ENCODE assay signal across 21 mouse cellular contexts in genomic region chr19:27346501-27346900, GRCm38 (mm10). TPM values are rescaled to one million over a fixed set of nuclear protein-coding genes. Genes with fewer than 3 reads are reported as not detected.
A peak's percentile ranks its signal among the peaks of the same experiment; 100 is the strongest.
DNase-seq lines count a peak whose midpoint lies in the region; ATAC-seq and TF ChIP-seq lines count a peak whose summit lies in the region.
"Had no signal": no experiment of that assay in that cellular context is flagged by ENCODE, and none has a peak within 500 bp of the region (broad histone marks: within the 10 kb centered on the region; RNA-seq: fewer than 3 reads in every experiment).

No protein-coding gene starts in this region.

- no peak overlapping the region for H3K4me2 ChIP-seq in kidney, embryonic 14.5 days (replicated peaks; ENCODE audit: low read depth, low read length)
- no peak overlapping the region for H3K4me2 ChIP-seq in lung, embryonic 14.5 days
- H3K4me2 ChIP-seq: forebrain, embryonic 13.5 days; heart, embryonic 13.5 days had no signal

- H3K9ac ChIP-seq in kidney, embryonic 14.5 days (ENCODE audit: low read depth, low read length): no peak overlapping the region
- H3K9ac ChIP-seq in lung, embryonic 14.5 days: no peak overlapping the region
- H3K9ac ChIP-seq: forebrain, embryonic 13.5 days; forebrain, postnatal 0 days; heart, embryonic 13.5 days had no signal

- H3K9me3 ChIP-seq in kidney, embryonic 14.5 days (ENCODE audit: control insufficient read depth, low read length): 0 out of 2 replicates have a peak, but pooled peaks cover 4% of the 10 kb centered on the region
- no peaks in the 10 kb centered on the region; the same call in 1 of the 2 replicates for H3K9me3 ChIP-seq in lung, embryonic 14.5 days (ENCODE audit: low read depth, low read length)
- H3K9me3 ChIP-seq: embryonic facial prominence, embryonic 10.5 days had no signal

- WGBS in kidney, embryonic 14.5 days: 76% methylated on average over 1 of the region's 1 CpGs
- WGBS in lung, embryonic 14.5 days: 48% methylated on average over 1 of the region's 1 CpGs

- no peak overlapping the region for H3K27ac ChIP-seq in kidney, embryonic 14.5 days (ENCODE audit: low read depth, low read length)
- H3K27ac ChIP-seq in lung, embryonic 14.5 days (ENCODE audit: low read depth): no peak overlapping the region
- H3K27ac ChIP-seq: embryonic facial prominence, embryonic 10.5 days; forebrain, embryonic 13.5 days; heart, embryonic 13.5 days had no signal

- ATAC-seq in kidney, embryonic 14.5 days (ENCODE audit: low FRiP score, low TSS enrichment): no peak
- ATAC-seq in lung, embryonic 14.5 days (ENCODE audit: insufficient read depth): no peak
- ATAC-seq: forebrain, embryonic 13.5 days; forebrain, postnatal 0 days; Patski had no signal

- peak; percentile 21 for DNase-seq in kidney, adult 11 months
- peak; percentile 61 for DNase-seq in lung, embryonic 14.5 days
- DNase-seq in lung, postnatal 4 days: no peak
- DNase-seq in kidney, postnatal 10 days: peak; percentile 30
- DNase-seq in ovary, postnatal 14 days (ENCODE audit: low spot score): no peak
- no peak for DNase-seq in right cerebral cortex, postnatal 25 days
- DNase-seq: adrenal gland, adult 8-10 months; adrenal gland, postnatal 36 days; cerebellum, adult 2 months; cerebellum, postnatal 10 days; forebrain, postnatal 0 days; gastrocnemius, postnatal 14 days; heart, postnatal 36 days had no signal

- no peaks in the 10 kb centered on the region for H3K4me1 ChIP-seq in kidney, embryonic 14.5 days (ENCODE audit: control insufficient read depth, insufficient read depth, low read length)
- H3K4me1 ChIP-seq in lung, embryonic 14.5 days (ENCODE audit: insufficient read depth): no peaks in the 10 kb centered on the region
- H3K4me1 ChIP-seq: embryonic facial prominence, embryonic 10.5 days; forebrain, embryonic 13.5 days had no signal

- no peaks in the 10 kb centered on the region for H3K27me3 ChIP-seq in kidney, embryonic 14.5 days (ENCODE audit: control insufficient read depth, insufficient read depth, low read length)
- no peaks in the 10 kb centered on the region for H3K27me3 ChIP-seq in lung, embryonic 14.5 days (ENCODE audit: insufficient read depth, low read length)
- H3K27me3 ChIP-seq: forebrain, embryonic 13.5 days; Patski had no signal

- no peak for TF ChIP-seq CTCF in lung, embryonic 14.5 days (IDR thresholded peaks at IDR 0.05; ENCODE audit: low read depth)

- no peak overlapping the region for H3K4me3 ChIP-seq in kidney, embryonic 14.5 days (ENCODE audit: low read length)
- no peak overlapping the region for H3K4me3 ChIP-seq in lung, embryonic 14.5 days (ENCODE audit: low read depth, low read length)
- H3K4me3 ChIP-seq: embryonic facial prominence, embryonic 10.5 days; forebrain, embryonic 13.5 days; heart, embryonic 13.5 days had no signal

- no peaks in the 10 kb centered on the region for H3K36me3 ChIP-seq in kidney, embryonic 14.5 days (ENCODE audit: control insufficient read depth, insufficient read depth, low read length)
- no peaks in the 10 kb centered on the region for H3K36me3 ChIP-seq in lung, embryonic 14.5 days (ENCODE audit: insufficient read depth)
- H3K36me3 ChIP-seq: embryonic facial prominence, embryonic 10.5 days; heart, embryonic 13.5 days had no signal

RNA-seq across cellular contexts. Expression of gene Kcnv2, which starts 24.1 kb away (rescaled TPM):
- 0.19 and 0.62 TPM in 2 replicates for polyA plus RNA-seq in kidney, embryonic 14.5 days (2014; fragmentation: Nextera tagmentation; extraction: Ambion mirVana)
- not detected in 2 replicates for polyA plus RNA-seq in lung, embryonic 14.5 days (2014; fragmentation: Nextera tagmentation; extraction: Ambion mirVana)
- polyA plus RNA-seq: C2C12; embryonic facial prominence, embryonic 14.5 days; forebrain, embryonic 13.5 days; forebrain, postnatal 0 days; gonadal fat pad, adult 2 months; Patski had no signal

Comparison
In these comparisons a context has a peak if more than half of its experiments do, and no peak if none do; other contexts are left out.
1. DNase-seq: peak in kidney, adult 11 months (single experiment), lung, embryonic 14.5 days (single experiment) and kidney, postnatal 10 days (single experiment); none in lung, postnatal 4 days (0 of 2), ovary, postnatal 14 days (single experiment) and right cerebral cortex, postnatal 25 days (single experiment).